In the genomic region with DNA sequence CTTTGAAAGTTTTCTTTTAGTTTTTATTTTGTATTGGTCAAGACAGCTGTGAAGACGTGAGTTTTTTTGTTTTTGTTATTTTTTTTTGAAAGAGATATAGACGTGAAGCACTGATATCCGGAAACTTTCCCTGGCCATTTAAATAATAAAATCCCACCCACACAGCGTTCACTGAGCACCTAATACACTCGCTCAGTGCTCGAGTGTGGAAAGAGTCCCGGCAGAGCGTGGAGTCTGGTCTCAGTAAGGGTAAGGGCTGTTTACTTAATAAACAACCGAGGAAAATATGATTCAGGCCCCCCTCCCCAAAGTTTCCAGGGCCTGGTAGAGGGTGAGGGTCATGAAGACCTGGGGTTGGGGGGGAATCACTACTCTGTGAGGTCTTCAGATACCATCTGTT, we compare ENCODE assay signal across 8 mouse cellular contexts. TPM values are rescaled to one million over a fixed set of nuclear protein-coding genes. Genes with fewer than 3 reads are reported as not detected.
DNase-seq lines count a peak whose midpoint lies in the region; ATAC-seq and TF ChIP-seq lines count a peak whose summit lies in the region.

No protein-coding gene starts in this region.

- no peak overlapping the region for H3K9ac ChIP-seq in heart, embryonic 11.5 days (ENCODE audit: low read depth, low read length)
- H3K9ac ChIP-seq in forebrain, embryonic 14.5 days (ENCODE audit: low read length), result peak overlapping the region; percentile 99
- no peak overlapping the region; the same call in 1 of the 2 replicates for H3K9ac ChIP-seq in liver, embryonic 14.5 days (replicated peaks)

- DNase-seq in heart, postnatal 14 days, result no peak
- DNase-seq in B cell, adult 2 months, result peak; percentile 23 to 41
- DNase-seq in forebrain, embryonic 14.5 days (ENCODE audit: low spot score), result no peak
- no peak for DNase-seq in liver, embryonic 14.5 days (ENCODE audit: low read depth in 3 of 3, low spot score in 3 of 3)
- DNase-seq in MN1 (ENCODE audit: low spot score), result no peak
- DNase-seq in urinary bladder, postnatal 25 days (ENCODE audit: low spot score), result no peak
- DNase-seq in right cerebral cortex, postnatal 4 days, result no peak

- intact Hi-C loops in heart, postnatal 14 days (cut with DNase I), result loop anchor here (5.0 kb wide), 1 partner anchor 91 kb away; no protein-coding TSS in a partner anchor

- no peak for TF ChIP-seq CTCF in liver, embryonic 14.5 days (IDR thresholded peaks at IDR 0.05; ENCODE audit: low read depth)

- H3K27me3 ChIP-seq in heart, embryonic 11.5 days (ENCODE audit: control insufficient read depth, insufficient read depth, low read length), result peaks cover 25% of the 10 kb centered on the region
- no peaks in the 10 kb centered on the region for H3K27me3 ChIP-seq in forebrain, embryonic 14.5 days (replicated peaks; ENCODE audit: control insufficient read depth, insufficient read depth, low read length)
- peaks cover 9% of the 10 kb centered on the region; the same call in 1 of the 2 replicates for H3K27me3 ChIP-seq in liver, embryonic 14.5 days (ENCODE audit: control insufficient read depth, insufficient read depth, low read length)

- no peak overlapping the region for H3K27ac ChIP-seq in heart, embryonic 11.5 days (ENCODE audit: low read depth, low read length)
- no peak overlapping the region for H3K27ac ChIP-seq in forebrain, embryonic 14.5 days (ENCODE audit: low read depth, low read length)
- H3K27ac ChIP-seq in liver, embryonic 14.5 days, result no peak overlapping the region

- H3K36me3 ChIP-seq in heart, embryonic 11.5 days (ENCODE audit: control insufficient read depth, insufficient read depth, low read length), result no peaks in the 10 kb centered on the region
- H3K36me3 ChIP-seq in forebrain, embryonic 14.5 days (ENCODE audit: control insufficient read depth, insufficient read depth, low read length), result 0 out of 2 replicates have a peak, but pooled peaks cover 4% of the 10 kb centered on the region
- H3K36me3 ChIP-seq in liver, embryonic 14.5 days (replicated peaks; ENCODE audit: control insufficient read depth, insufficient read depth, low read depth), result no peaks in the 10 kb centered on the region

- H3K4me1 ChIP-seq in heart, embryonic 11.5 days (ENCODE audit: control insufficient read depth, insufficient read depth, low read length), result peaks cover 10% of the 10 kb centered on the region; the same call in 1 of the 2 replicates
- H3K4me1 ChIP-seq in forebrain, embryonic 14.5 days (ENCODE audit: control insufficient read depth, insufficient read depth, low read length), result peaks cover 31% of the 10 kb centered on the region
- H3K4me1 ChIP-seq in liver, embryonic 14.5 days (replicated peaks; ENCODE audit: control insufficient read depth in 2 of 2, insufficient read depth in 2 of 2, low read length in 1 of 2), result peaks cover 13 to 33% of the 10 kb centered on the region in 2 experiments

- no peak for ATAC-seq in heart, embryonic 11.5 days (replicated peaks; ENCODE audit: insufficient number of reproducible peaks, low FRiP score, low TSS enrichment)
- no peak for ATAC-seq in forebrain, embryonic 14.5 days
- ATAC-seq in liver, embryonic 14.5 days (ENCODE audit: insufficient read depth), result no peak

- no peak overlapping the region; the same call in 1 of the 2 replicates for H3K4me3 ChIP-seq in heart, embryonic 11.5 days (ENCODE audit: low read depth, low read length)
- peak overlapping the region; percentile 98 for H3K4me3 ChIP-seq in forebrain, embryonic 14.5 days (ENCODE audit: low read depth, low read length)
- peak overlapping the region; percentile 48 to 67; a peak in 2 of 4 replicates for H3K4me3 ChIP-seq in liver, embryonic 14.5 days (ENCODE audit: insufficient read depth in 1 of 2, low read depth in 2 of 2, low read length in 2 of 2)

- H3K9me3 ChIP-seq in heart, embryonic 11.5 days (replicated peaks; ENCODE audit: control insufficient read depth, low read length), result no peaks in the 10 kb centered on the region
- no peaks in the 10 kb centered on the region for H3K9me3 ChIP-seq in forebrain, embryonic 14.5 days (replicated peaks; ENCODE audit: control insufficient read depth, low read length)
- no peaks in the 10 kb centered on the region for H3K9me3 ChIP-seq in liver, embryonic 14.5 days (ENCODE audit: control insufficient read depth, low read length)

- peak overlapping the region; percentile 97 for H3K4me2 ChIP-seq in heart, embryonic 11.5 days
- H3K4me2 ChIP-seq in forebrain, embryonic 14.5 days (ENCODE audit: low read length), result peak overlapping the region; percentile 84
- peak overlapping the region; percentile 93 for H3K4me2 ChIP-seq in liver, embryonic 14.5 days (ENCODE audit: low read depth)

- 58% methylated on average over 9 of the region's 9 CpGs for WGBS in heart, embryonic 11.5 days (ENCODE audit: insufficient replicate concordance)
- 75% methylated on average over 9 of the region's 9 CpGs for WGBS in forebrain, embryonic 14.5 days
- 33% methylated on average over 9 of the region's 9 CpGs for WGBS in liver, embryonic 14.5 days (ENCODE audit: insufficient replicate concordance)

- no peak for TF ChIP-seq EP300 in liver, embryonic 14.5 days (IDR thresholded peaks at IDR 0.05; ENCODE audit: low read depth)

RNA-seq across cellular contexts. Expression of gene Lrrc8d, which starts 1.6 kb away (rescaled TPM):
- polyA plus RNA-seq in heart, embryonic 11.5 days (2014; fragmentation: Nextera tagmentation; extraction: Ambion mirVana), result 8.3 and 8.4 TPM in 2 replicates
- 10 to 100 TPM; 11.6 to 14.9 TPM for total RNA-seq in heart, postnatal 14 days (2021)
- 23.3 and 31.7 TPM in 2 replicates for polyA plus RNA-seq in forebrain, embryonic 14.5 days (2014; fragmentation: Nextera tagmentation; extraction: Ambion mirVana)
- 2.5 and 3.3 TPM in 2 replicates for polyA plus RNA-seq in liver, embryonic 14.5 days (2012; rRNA removed)
- polyA plus RNA-seq in liver, embryonic 14.5 days (2014; fragmentation: Nextera tagmentation; extraction: Ambion mirVana), result 7.5 and 7.8 TPM in 2 replicates

Comparison
In these comparisons a context has a peak if more than half of its experiments do, and no peak if none do; other contexts are left out.
1. DNase-seq: peak in B cell, adult 2 months (2 of 2); none in heart, postnatal 14 days (0 of 2), forebrain, embryonic 14.5 days (single experiment), liver, embryonic 14.5 days (0 of 3), MN1 (single experiment), urinary bladder, postnatal 25 days (single experiment) and right cerebral cortex, postnatal 4 days (single experiment).
2. Peak in every context shown above with its lines, with median percentiles within 50 percentile points of each other: H3K4me2 ChIP-seq.